Mouse (Mus musculus) spleen, postnatal 10 days (tissue): ENCODE measurements at regions not wholly inside any gene's neighbourhood (a gene's known extent, or its start where the extent isn't known, plus 50 kb on each side); places are given as distances from the start of the nearest gene placed in this dataset.

Source experiments
- DNase-seq, 2 experiments: peaks; one replicate each; pipeline ENCODE4 v3.0.0; 2021 to 2022; ENCODE audit warnings: low spot score in 2 of 2

DNA sequence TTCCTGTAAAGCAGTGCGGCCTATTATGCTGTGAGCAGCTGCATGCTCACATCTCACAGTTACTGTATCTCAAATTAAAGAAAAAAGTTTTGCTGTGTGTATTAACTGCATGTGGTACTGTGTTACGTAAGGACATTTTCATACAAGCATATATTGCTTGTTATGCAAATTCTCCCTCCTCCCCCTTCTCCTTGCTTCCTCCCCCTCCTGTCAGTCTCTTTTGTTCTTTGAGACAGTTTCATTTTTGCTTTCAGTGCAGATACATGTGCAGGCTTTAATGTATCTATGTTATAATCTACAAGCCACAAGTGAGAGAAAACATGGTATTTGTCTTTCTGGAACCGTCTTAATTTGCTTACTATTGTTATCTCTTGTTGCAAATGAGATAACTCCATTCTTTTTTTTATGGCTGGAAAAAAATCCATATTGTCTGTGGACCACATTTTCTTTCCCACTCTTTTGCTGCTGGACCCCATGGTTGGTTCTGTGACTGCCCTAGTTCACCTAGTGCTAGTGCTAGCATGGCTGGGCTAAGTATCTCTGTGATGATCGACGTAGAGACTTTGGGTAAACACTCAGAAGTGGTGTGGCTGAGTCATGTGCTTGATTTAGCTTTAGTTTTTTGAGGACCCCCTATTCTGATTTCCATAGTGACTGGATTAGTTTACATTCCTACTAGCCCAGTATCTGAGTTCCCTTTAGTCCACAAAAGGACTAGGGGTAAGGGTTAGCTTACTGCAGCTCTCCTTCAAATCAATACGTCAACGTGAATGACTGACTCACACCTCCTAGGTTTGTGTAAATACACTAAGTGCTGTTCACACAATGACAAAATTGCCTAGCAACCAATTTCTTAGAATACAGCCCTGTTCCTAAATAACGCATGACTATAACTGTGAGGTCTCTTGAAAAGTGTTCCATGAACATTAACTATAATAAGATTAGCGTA, 158.1 kb downstream of the Icos start:
- DNase-seq = no peak

DNA sequence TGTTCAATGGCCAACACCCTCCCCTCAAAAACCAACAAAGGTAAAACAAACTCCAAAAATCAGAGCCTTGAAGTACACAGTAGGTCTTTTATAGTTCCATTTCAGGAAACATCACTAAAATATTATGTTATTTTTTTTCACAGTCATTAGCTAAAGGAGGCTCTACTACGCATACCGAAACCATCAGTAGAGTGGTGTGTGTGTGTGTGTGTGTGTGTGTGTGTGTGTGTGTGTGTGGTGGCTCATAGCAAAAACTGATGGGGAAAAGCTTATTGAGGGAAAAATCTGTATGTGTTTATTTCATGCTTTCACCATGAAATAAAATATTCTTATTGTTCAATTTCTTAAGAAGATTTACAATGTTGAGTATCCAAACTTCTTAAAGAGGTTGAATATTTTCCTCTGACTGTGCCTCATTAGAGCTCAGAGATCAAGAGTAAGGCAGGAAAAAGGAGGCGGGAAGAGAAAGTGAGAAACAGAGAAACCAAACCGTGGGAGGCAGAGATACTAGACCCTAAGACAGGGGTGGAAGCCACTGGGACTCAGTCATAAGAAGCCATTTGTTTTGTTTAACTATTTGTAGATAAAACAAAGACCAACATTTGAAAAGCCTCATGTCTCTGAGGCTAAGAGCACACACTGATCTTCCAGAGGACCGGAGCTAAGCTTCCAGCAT, 159.6 kb downstream of the Icos start:
- no peak for DNase-seq

DNA sequence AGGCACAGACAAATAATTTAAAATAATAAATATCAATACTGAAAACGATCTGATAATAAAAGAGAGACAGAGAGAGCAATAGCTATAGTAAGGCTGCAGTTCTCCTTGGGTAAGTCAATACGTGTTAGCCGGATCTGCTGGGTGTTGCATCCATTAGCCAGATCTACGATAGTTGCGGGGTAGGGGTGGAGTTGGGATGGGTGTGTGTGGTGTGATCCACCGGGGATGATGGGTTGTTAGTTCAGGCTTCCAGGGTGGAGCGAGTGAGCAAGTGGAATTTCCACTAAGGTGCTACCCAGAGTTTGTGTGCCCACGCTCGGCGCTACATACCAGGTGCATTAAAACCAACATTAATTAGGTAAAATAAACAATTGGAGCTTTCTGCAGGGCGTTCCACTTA, 160.2 kb downstream of the Icos start:
- DNase-seq = no peak

DNA sequence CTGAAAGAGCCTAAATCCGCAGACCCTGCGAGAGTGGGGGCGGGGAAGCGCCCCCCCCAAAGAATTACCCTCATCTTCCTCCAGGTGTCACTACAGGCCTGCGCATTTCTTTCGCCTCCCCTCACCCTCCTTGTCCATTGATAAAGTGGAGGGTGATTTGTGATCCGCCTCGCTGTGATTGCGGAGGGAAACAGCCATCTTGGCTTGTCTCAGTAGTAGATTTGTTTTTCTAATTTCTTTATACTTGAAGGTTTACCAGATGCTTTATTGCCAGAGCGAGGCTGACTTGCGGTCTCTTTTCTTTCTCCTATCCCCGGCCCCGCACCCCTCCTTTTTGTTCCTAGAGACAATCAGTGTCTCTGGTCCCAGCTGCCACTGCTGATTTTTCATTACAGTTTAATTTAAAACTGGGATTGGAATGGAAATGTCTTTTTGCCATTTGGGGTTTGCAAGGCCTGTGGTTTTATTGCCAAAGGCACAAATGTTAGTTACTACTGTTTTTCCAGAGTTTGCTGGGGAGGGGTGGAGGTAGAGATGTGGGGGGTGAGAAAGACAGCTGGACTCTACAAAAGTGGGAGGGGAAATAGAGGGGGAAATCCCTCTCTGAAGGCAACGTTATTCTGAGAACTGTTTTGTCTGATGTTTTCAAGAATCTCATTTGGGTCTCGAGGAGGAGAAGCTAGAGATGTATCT, 161.7 kb downstream of the Icos start:
- peak in 1 of 2 experiments; percentile 31 for DNase-seq

DNA sequence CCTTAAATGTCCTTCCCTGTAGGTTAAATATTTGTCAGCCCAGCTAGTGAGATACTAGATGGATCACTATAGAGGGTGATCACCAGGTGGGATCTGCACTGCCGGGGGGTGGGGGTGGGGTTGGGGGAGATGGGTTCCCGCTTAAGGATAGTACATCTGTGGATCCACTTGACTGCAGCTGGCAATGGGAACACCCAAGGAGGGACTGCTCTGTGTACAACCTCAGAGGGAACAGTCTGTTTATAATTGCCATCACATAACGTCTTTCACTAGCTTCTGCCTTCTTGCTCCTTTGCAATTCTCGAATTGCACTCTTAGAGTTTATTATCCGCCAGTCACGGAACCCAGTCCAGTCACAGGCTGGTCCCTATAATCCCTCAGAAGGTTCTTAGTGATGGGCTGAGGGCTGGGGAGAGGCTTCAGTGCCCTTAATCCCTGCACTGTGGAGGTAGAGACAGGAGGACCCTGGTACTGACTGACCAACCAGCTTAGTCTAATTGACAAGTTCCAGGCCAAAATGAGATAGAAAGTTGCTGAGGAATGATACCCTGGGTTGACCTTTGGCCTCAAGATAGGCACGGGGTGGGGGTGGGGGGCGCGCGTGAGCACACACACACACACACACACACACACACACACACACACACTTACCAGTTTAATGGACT, 162.4 kb downstream of the Icos start:
- DNase-seq = no peak

DNA sequence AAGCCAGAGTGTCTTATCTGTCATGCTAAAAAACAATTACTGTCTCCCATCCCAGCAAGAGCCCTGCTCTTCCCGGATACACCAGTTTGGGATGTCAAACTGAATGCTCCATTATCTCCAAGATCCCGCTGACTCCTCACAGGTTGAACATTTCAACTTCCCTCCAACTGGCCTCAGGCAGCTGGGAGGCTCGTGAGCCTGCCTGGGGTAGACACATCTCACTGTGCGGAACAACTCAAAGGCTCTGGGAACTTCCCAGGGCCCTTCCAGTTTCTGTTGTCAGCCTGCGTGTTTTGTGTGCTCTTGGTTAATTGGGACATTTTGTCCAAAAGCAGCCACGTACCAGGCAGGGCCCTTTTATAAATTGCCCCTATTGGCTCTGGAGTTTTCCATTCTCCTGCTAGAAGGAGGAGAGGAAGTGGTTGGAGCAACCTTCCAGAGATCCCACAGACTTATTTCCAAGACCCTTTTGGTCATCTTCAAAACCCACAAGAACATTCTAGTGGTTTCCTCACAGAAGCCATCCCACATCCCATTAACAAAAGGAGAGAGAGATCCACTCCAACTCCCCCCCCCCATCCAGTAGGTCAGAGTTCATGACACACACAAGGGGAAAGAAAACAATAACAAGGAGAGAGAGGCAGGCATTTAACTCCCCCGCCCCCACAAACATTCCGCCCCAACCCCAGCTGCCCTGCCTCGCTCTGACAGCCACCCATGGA, 163.3 kb downstream of the Icos start:
- no peak for DNase-seq

DNA sequence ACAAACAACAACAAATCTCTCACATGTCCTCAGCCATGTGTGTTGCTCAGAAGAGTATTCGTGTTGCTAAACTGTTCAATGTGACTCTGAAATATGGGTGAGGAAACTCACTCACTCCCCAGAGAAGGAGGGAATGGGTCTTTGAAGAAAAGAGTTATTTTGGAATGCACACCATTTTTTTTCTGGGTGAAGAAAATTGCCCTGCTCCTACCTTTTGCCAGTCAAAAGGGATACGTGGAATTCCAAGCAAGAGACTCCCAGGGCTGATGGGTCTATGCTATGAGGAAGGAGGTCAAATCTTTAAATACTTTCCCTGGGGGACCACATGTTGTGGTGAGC, 163.8 kb downstream of the Icos start:
- DNase-seq = no peak

DNA sequence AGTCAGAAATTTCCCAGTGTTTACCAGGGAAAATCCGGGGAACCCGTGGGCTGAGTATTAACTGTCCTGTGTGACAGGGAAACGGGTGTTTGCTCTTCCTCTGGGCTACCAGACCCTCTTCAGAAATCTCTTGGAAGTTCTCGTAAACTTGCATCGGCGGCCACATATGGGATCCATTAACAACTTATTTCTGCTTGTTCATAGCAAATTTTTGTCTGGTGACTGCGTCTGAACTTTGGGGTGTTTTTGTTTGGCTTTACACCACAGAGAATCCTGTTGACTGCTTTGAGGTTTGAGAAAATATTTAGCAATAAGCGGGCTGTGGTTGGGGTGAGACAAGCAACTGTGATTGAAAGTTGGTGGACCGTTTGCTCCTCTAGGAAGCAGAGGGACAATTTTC, 164.2 kb downstream of the Icos start:
- DNase-seq = no peak

DNA sequence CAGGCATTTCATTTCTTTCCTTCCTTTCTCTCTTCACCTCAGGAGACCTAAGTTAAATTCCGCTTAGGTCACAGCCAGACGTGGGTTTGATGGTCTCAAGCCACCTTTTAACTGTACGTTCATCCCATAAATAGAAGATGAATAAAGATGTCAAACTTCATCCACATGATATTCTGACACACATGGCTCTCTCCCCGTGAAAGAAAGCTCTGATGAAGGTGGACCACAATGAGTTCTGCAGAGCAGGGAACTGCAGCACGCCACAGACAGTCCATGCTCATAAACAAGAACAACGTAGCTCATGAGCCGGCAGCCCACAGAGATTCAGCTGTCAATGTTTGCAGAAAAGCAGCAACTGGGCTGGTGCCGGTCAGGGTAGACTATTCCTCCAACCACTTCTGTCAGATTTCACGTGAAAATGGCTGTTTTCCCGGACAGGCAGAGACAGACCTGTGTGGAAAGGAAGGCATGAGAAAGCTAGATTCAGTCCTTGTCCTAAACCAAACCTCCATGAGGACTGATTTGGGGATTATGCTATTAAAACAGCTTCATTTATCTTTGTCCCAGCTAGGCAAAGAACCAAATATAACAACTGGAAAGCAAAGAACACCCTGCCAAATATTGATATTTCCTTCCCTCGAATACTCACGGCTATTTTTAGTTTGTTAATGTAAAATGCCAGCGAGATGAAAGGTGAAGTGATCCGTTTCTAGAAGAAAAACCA, 165.5 kb downstream of the Icos start:
- DNase-seq = no peak

DNA sequence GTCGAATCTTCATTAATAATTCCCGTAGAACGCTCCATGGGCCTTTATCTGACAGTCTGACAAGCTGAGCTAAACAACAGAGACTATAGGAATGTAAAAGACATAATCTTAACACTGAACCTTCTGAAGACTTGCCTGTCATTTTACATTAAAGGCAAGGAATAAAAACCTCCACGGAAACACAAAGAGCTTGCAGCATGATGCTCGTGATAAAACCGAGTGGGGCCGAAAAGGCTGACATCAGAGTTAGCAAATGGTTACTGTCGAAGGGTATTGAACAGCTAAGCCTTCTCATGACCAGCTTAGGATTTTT, 166.0 kb downstream of the Icos start:
- no peak for DNase-seq

DNA sequence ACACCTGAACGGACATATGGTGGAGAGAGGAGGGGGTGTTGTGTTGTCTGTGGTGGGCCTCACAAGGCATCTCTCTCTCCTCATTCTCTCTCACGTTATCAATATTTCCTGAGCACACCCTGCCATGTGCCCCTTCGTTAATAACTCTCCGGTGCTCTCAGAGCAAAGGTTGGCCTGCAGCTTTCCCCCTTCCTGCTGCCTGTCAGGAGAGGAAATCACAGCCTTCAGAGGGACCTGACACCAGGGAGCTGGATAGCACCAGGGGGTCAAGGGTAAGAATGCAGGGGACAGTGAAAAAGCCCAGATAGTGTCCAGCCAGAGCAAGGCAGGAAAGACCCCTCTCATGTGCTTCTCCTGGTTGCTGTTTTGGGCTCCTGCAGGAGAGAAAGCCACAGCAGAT, 167.3 kb downstream of the Icos start:
- DNase-seq = no peak

DNA sequence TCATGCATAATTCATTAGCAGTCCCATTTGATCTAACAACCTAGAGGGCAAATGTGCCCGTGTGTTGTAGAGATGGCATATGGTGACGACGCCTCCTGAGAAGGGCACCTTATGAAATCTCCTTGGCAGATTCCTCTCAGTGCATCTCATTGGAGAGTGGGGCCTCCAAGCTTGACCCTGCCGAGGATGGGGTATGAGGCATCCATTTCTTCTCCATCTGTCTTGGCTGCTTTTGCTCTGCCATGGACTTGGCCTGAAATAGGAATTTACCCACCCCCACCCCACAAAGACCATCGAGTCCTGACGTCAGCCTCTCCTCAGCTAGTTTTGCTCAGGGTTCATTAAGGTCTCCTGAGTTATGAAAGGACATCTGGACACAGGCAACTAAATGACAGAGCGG, 167.8 kb downstream of the Icos start:
- DNase-seq = no peak

DNA sequence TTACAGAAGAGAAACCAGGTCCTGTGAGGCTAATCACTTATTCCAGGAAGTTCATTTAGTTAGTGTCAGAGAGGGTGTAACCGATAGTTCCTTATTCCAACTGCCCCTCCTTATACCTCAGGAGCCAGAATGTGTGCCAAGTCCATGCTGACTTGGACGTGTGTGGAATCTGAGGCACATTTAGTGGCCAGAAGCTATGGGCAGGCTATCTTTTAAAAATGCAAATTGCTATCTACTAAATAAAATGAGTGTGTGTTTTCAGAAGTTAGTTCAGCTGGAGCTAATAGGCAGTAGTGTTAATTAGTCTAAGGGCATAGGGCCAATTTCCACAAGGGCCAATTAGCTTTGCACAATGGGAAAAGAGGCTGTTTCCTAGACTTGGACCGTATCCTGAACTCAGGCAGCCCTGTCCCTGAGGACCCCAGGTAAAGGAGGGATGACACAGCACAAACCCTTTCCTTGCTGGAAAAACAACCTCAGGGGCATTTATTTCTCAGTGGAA, 168.5 kb downstream of the Icos start:
- DNase-seq = no peak

DNA sequence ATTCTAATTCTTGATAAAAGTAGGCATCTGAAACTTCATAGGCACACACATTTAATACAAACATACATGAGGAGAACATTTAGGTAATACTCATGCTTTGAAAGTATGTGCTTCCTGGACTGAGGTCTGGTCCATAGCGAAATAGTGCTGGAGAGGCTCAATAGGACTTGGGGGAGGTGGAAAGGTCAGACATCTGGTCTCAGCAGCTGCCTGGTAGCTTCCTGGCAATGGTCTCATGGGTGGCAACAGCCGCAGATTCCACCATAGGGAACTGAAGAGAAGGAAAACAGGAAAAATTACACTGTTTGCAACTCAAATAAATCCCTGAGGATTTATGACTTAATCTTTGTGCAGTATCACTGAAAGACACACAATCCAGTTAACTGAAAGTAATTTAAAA, 174.0 kb downstream of the Icos start:
- DNase-seq = no peak

DNA sequence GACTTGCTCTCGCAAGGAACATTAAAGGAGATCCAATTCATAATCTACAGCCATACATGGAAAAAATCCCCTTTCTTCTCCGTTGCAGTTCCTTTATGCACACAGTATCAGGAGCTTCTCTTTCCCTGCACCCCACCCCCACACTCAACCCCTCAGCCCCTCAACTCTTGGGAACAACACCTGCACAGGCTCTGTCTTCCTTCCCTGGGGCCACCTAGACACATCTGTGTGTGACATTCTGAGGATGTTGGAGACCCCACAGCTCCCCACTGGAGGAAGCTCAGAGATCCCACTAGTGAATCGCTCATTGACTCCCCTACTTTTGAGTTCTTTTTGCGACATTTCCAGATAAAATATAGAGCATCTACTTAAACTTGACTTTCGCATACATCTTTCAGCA, 174.4 kb downstream of the Icos start:
- no peak for DNase-seq

DNA sequence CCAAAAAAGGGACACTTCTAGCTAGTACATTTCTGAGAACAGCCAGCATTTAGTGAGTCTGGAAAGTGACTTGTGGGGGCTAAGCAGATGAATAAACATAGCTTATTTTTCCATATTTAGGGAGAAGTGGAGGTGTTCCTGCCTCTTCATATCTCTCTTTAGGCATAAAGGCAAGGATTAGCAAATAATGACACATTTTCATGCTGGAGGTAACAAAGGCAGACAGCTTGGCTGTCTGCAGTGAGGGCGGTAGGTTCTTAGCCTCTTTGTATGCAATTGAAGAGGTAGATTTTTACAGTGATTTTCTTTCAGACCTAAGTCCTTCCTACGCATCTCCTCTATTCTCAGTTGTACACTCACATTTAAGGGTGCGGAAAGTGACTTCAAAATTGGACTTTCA, 176.5 kb downstream of the Icos start:
- DNase-seq = no peak

DNA sequence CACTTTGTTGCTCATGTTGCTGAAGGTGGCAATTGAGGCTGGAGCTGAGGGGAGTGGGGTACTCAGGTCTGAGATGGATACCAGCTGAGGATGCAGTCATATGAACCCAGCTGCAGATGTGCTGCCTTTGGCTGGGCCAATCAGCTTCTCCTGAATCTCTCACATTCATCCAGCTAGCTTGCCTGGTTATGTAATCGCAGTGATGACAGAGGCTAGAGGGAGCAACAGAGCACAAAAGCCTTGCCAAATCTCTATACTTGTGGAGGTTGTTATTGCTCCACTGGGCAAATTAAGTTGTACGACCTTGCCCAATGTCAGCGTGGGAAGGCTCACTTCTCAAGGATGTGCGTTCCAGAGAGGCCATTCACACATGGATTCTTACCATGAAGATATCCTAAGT, 179.5 kb downstream of the Icos start:
- DNase-seq = no peak

DNA sequence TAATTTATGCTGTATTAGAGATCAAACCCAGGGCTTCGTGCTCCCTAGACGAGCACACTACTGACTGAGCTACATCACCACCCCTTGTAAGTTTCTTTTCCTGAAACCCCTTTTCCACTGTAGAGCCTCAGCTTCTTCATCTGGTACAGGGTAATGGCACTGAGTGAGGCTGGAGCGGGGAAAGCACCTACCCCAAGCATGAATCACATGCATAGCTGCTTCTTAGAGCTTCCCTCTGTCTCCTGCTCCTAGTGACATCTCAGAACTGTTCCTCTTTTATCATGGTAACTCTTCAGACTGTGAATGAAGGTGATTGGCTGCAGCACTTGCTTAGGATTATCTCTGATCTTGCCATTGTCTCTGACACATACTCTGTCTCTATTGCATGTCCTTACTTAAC, 182.8 kb downstream of the Icos start:
- no peak for DNase-seq

DNA sequence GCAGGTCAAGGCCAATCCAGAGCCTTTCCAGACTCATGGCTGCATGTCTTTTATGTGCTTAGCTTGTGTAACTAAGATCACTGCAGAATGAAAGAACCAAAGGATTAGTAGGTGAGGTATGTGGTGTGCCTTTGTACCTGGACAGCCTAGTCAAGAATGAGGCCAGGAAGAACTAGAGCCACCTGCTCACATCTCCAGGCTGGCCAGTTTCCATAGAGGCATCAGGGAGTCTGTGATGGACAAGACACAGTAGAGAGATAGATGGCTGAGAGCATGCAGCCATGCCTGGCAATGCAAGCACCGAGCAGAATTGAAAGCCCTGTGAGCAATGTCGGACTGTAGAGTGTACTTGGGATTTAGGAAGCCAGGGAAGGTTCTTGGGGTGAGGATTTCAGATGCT, 186.5 kb downstream of the Icos start:
- DNase-seq = no peak

DNA sequence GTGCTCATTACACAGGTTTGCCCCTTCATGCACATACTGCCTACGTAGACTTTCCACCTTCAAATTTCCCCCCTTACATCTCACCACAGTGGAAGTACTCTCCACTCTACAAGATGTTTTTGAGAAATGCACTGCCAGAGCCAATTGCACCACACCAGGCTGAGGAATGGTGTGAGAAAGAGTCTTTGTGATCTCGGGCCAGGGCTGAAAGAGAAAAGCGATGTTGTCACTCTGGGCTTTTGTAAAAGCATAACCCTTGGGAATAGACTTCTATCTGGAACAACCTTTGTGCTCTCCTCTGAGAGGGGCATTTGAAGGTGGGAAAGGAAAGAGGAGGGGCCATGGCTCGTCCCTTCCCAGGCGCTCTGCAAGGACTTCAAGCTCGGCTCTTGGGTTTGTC, 194.2 kb downstream of the Icos start:
- DNase-seq = no peak

DNA sequence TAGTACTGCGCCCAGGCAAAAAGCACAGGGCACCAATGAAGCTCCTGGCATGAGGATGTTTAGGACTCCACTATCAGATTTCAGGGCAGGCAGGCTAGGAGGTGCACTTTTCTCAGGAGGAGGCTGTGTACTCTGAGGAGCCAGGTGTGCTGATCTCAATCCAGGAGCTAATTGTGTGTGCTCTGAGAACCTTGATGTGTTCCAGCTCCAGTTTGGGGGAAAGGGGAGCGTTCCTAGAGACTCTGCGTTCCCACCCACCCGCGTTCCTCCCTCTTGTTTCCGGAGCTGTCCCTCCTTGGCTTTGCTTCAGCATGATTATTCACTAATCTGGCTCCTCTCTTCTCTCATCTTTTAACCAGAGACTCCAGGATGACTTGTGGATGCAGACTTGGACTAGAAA, 195.2 kb downstream of the Icos start:
- DNase-seq = no peak
